Mouse (Mus musculus) Patski (cell line): ENCODE data around the gene Men1. TPM values are rescaled to one million over a fixed set of nuclear protein-coding genes. Genes with fewer than 3 reads are reported as not detected.

Experiments used
- ATAC-seq: fragments of 100-300 bp; one replicate; pipeline ENCODE4 v1.8.0; 2021
- CTCF ChIA-PET: fragments of 350-600 bp; sonication (Branson Sonifier 250); formaldehyde crosslinking; loops from one replicate; lab custom pipeline; 2022; ENCODE audit warnings: inconsistent platforms; lab: Charles Lee
- POLR2A ChIA-PET: fragments of 350-600 bp; sonication (Branson Sonifier 250); formaldehyde crosslinking; loops from one replicate; lab custom pipeline; 2022; ENCODE audit warnings: antibody characterized with exemption, inconsistent platforms; lab: Charles Lee
- DNase-seq: peaks from one replicate; pipeline ENCODE4 v3.0.0-alpha.2; 2011; ENCODE audit warnings: low read depth, low spot score
- H3K27me3 ChIP-seq: fragments of 371-371 bp; one replicate; pipeline ENCODE4 v1.5.1; 2021
- CTCF ChIP-seq: fragments of 100-300 bp; IDR thresholded peaks from one replicate; pipeline ENCODE4 v1.5.1; 2021
- in situ Hi-C: fragments of 300-500 bp; cut with MboI; formaldehyde crosslinking; loops from 3 replicates; pipeline ENCODE4 v1.11.1; 2018; ENCODE audit warnings: low pct_unique_long_range_greater_than_20kb, mixed read lengths
- polyA plus RNA-seq: library from polyadenylated mRNA; unstranded; gene quantifications from one replicate; pipeline ENCODE4 v1.2.3, GENCODE M21; 2021

The Men1 gene
- polyA plus RNA-seq, 1 experiment from 2014 or later: 63.2 TPM

- H3K27me3 ChIP-seq: no peaks in the 10 kb centered on the region
- no peak for ATAC-seq
- in situ Hi-C loops: no loop called here
- DNase-seq: no peak
- ChIA-PET POLR2A (interaction anchor here (0.6 to 1.4 kb wide), 3 partner anchors 10 to 601 kb away, joined by 3 to 7 read pairs (median 3); partner anchors contain the start of gene Plcb3), CTCF (no interaction called here)
- no peak for TF ChIP-seq CTCF
These were observed 40.9 kb downstream of the Men1 start for GRCm38 (mm10) chr19:6375423-6376254.

DNA sequence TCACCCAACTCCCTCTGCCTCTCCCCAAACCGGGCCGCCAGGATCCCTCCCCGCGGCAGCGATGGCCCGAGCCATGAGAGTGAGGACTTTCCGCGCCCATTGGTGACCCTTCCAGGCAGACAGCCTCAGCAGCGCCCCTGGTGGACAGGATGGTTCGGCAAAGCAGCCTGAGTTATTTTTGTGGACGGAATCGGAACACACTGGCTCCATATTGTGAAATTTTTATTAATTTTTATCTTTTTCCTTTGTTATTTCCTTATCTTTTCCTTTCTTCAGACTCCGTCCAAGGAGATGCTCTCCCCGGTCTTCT lies 41.4 kb downstream of the Men1 start:
- POLR2A ChIA-PET: interaction anchor here (0.6 kb wide), 1 partner anchor 96 kb away, joined by 3 read pairs; no protein-coding TSS in a partner anchor
- in situ Hi-C loops: no loop called here
- ATAC-seq (no peak), DNase-seq (no peak)
- peak; percentile 91 for TF ChIP-seq CTCF
- CTCF ChIA-PET: no interaction called here
- no peaks in the 10 kb centered on the region for H3K27me3 ChIP-seq

- DNase-seq (no peak), ATAC-seq (no peak)
- no peak for TF ChIP-seq CTCF
- H3K27me3 ChIP-seq: no peaks in the 10 kb centered on the region
- in situ Hi-C loops: no loop called here
- POLR2A ChIA-PET: interaction anchor here (0.6 to 1.6 kb wide), 2 partner anchors 9 to 95 kb away, joined by 3 to 8 read pairs; no protein-coding TSS in a partner anchor
- CTCF ChIA-PET: interaction anchor here (1.2 kb wide), 1 partner anchor 9 kb away, joined by 5 read pairs; no protein-coding TSS in a partner anchor
These were observed 41.9 kb downstream of the Men1 start for GRCm38 (mm10) chr19:6376643-6377042.

DNA sequence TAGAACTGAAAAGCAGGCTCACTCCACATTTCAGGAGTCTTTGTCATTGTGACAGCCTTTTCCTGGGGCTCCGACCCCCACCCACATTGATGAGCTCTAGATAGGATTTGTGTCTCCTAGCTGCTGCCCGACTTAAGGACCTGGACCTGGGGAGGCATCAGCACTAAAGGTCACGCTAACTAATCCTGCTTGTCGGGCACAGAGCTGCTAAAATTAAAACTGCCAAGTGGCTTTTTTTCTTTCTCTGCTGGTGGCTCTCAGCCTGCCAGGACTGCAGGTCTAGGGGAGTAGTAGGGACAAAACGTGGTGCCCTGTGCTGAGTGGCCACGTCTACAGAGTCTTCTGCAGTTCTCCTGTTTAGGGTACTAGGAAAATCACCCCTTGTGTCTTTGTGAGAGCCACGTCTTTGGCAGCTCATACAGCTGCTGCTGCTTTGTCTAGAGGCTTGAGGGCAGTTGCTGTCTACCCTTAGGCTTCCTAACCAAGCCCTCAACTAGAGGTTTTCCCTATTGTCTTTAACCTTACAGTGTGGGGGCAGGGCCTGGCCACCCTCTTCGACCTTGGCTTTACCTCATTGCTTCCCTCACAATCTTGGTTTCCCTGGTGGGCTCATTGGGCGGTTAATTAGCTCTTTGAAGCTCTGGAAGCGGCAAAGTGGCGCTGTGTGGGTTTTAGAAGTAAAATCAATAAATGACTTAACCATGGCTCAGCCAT lies 42.7 kb downstream of the Men1 start:
- DNase-seq (no peak), ATAC-seq (no peak)
- H3K27me3 ChIP-seq: no peaks in the 10 kb centered on the region
- TF ChIP-seq CTCF: no peak
- ChIA-PET POLR2A (interaction anchor here (0.8 to 1.6 kb wide), 2 partner anchors 10 to 13 kb away, joined by 3 to 8 read pairs; no protein-coding TSS in a partner anchor), CTCF (interaction anchor here (1.2 kb wide), 1 partner anchor 10 kb away, joined by 5 read pairs; no protein-coding TSS in a partner anchor)
- in situ Hi-C loops: no loop called here

DNA sequence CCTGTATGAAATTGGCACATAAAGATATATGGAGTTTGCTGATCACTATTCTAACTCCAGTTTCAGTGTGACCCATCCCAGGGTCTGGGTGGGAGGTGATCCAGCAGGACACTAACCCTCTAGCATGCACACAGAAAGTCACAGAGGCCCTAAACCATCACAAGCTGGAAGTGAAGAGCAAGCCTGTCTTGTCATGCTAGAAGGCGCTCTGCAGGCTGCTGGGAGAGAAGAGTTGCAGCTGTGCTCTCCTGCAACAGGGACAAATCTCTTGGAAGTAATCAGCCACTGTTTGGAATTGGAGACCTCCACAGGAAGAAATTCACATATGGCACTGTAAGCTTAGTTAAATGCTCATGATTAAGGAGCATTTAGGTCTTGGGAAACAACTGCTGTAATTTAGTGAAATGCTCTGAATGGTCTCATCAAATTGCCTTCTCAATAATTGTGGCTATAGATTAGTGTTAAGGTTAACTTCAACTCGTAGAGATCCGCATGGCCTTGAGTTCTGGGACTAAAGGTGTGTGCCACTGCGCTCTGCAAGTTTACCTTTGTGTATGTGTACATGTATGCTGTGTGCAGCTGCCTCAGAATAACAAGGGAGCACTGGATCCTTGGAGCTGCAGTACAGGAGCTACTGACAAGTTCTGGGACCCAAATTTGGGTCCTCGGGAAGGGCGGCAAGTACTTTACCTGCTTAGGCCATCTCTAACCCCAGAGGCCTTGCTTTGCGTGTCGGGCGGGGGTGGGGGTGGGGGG lies 45.8 kb downstream of the Men1 start:
- in situ Hi-C loops: no loop called here
- ChIA-PET POLR2A (interaction anchor here (0.6 to 0.7 kb wide), 3 partner anchors 9 to 322 kb away, joined by 3 to 4 read pairs (median 3); no protein-coding TSS in a partner anchor), CTCF (interaction anchor here (2.5 kb wide), 1 partner anchor 14 kb away, joined by 11 read pairs; no protein-coding TSS in a partner anchor)
- TF ChIP-seq CTCF: no peak
- no peaks in the 10 kb centered on the region for H3K27me3 ChIP-seq
- no peak for DNase-seq
- no peak for ATAC-seq

DNA sequence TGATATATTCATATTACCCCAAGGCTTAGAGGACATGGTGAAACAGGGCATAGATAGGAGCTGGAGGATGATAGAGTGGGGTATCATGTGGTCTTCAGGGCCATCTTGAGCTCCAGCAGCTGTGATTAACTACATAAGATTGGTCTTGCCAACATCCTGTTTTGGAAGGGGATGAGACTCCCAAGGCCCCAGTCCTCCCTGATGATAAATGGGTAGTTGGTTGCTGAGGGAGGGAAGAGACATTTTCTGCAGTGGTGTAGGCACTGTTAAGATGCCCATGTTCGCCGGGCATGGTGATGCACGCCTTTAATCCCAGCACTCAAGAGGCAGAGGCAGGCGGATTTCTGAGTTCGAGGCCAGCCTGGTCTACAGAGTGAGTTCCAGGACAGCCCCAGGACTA lies 46.5 kb downstream of the Men1 start:
- POLR2A ChIA-PET: interaction anchor here (0.6 kb wide), 1 partner anchor 9 kb away, joined by 3 read pairs; no protein-coding TSS in a partner anchor
- TF ChIP-seq CTCF: no peak
- no peak for ATAC-seq
- in situ Hi-C loops: no loop called here
- H3K27me3 ChIP-seq: no peaks in the 10 kb centered on the region
- no peak for DNase-seq
- CTCF ChIA-PET: no interaction called here

DNA sequence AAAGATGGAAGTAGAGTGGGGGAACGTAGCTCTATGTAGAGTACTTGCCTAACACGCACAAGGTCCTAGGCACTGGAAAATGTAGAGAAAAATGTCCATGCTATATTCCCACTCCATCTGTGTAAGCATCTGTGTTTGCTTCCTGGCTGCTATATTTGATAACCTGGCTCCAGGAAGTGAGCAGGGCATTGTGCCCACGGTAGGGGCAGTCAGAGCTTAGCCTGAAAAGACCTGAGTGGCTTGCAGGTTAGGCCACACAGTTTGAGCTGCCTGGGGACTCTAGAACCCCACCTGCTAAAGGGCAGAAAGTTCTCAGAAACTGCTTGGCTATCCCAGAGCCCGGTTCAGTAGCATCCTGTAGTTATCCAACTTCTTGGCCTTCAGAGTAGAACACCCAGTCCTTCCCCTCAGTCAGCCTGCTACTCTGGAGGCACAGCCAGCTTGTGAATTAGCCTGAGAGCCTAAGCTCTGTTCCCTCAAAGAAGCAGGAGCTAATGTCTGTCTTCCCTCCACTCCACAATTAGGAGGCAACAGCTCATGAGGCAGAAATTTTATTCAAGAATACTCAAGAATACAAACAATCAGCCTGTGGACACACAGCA lies 47.6 kb downstream of the Men1 start:
- no peak for TF ChIP-seq CTCF
- ATAC-seq: no peak
- POLR2A ChIA-PET: interaction anchor here (0.8 kb wide), 1 partner anchor 16 kb away, joined by 3 read pairs; no protein-coding TSS in a partner anchor
- in situ Hi-C loops: no loop called here
- H3K27me3 ChIP-seq: no peaks in the 10 kb centered on the region
- CTCF ChIA-PET: interaction anchor here (2.6 kb wide), 1 partner anchor 8 kb away, joined by 15 read pairs; no protein-coding TSS in a partner anchor
- DNase-seq: no peak

DNA sequence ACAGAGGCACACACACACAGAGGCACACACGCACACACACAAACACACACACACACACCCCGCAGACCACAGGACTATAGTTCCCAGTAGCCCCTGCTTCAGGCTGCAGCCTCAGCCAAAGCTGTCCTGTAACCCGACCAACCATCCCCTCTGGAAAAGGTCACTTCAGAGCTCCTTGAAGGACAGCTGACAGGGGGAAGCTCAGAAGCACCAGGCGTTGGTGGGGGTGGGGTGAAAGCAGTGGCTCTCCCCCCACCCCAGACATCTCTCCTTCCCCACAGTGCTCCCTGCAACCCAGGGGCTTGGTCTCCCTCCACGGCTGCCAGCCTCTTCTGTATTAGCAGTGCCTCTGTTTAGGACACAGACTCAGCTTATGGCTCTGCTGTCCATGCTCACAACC lies 48.7 kb downstream of the Men1 start:
- TF ChIP-seq CTCF: no peak
- no peaks in the 10 kb centered on the region for H3K27me3 ChIP-seq
- ChIA-PET CTCF (interaction anchor here (1.2 to 2.6 kb wide), 2 partner anchors 10 to 18 kb away, joined by 6 to 15 read pairs; no protein-coding TSS in a partner anchor), POLR2A (interaction anchor here (0.8 kb wide), 1 partner anchor 15 kb away, joined by 3 read pairs; no protein-coding TSS in a partner anchor)
- in situ Hi-C loops: no loop called here
- DNase-seq (no peak), ATAC-seq (no peak)

- POLR2A ChIA-PET: interaction anchor here (1.1 to 1.2 kb wide), 2 partner anchors 11 to 17 kb away, joined by 3 to 4 read pairs; no protein-coding TSS in a partner anchor
- ATAC-seq: no peak
- H3K27me3 ChIP-seq: no peaks in the 10 kb centered on the region
- CTCF ChIA-PET: interaction anchor here (1.2 to 2.6 kb wide), 2 partner anchors 10 to 17 kb away, joined by 6 to 15 read pairs; no protein-coding TSS in a partner anchor
- TF ChIP-seq CTCF: no peak
- in situ Hi-C loops: no loop called here
- DNase-seq: no peak
These were observed 49.3 kb downstream of the Men1 start, which contains the start of gene Pygm for GRCm38 (mm10) chr19:6384128-6384527. TSS of gene Pygm (plus strand) at chr19:6384399.
